Mouse (Mus musculus): ENCODE data around the gene Ndufa10.

- TF ChIP-seq CTCF (IDR thresholded peaks at IDR 0.05; ENCODE audit: low read depth, low read length), result no peak
- no peak for TF ChIP-seq GATA1 (IDR thresholded peaks at IDR 0.05; ENCODE audit: borderline replicate concordance, low read length)
These were observed 25.4 kb downstream of the Ndufa10 start for GRCm38 (mm10) chr1:92448293-92448692.
